Mouse (Mus musculus) kidney, adult 2 months (tissue): Measurements from ENCODE around the gene Trak1. TPM values are rescaled to one million over a fixed set of nuclear protein-coding genes. Genes with fewer than 3 reads are reported as not detected.

ENCODE experiments used
- DNase-seq: peaks from one replicate; pipeline ENCODE4 v3.0.0; 2021
- H3K27ac ChIP-seq: fragments of 200-500 bp; 2 replicates; pipeline ENCODE4 v1.5.1; 2012; ENCODE audit warnings: low read depth, low read length, control low read depth, inconsistent platforms; ENCODE audit not compliant: insufficient read depth
- H3K27me3 ChIP-seq: fragments of 200-500 bp; replicated peaks from 2 replicates; pipeline ENCODE4 v1.6.1; 2012; ENCODE audit warnings: mild to moderate bottlenecking, moderate library complexity, low read length, inconsistent platforms; ENCODE audit not compliant: control insufficient read depth, insufficient read depth
- H3K36me3 ChIP-seq: fragments of 200-500 bp; 2 replicates; pipeline ENCODE4 v1.6.1; 2012; ENCODE audit warnings: mild to moderate bottlenecking, moderate library complexity, low read length, inconsistent platforms; ENCODE audit not compliant: control insufficient read depth, insufficient read depth
- H3K4me1 ChIP-seq: fragments of 200-500 bp; 2 replicates; pipeline ENCODE4 v1.6.1; 2011; ENCODE audit warnings: low read length; ENCODE audit not compliant: control insufficient read depth, insufficient read depth
- H3K4me3 ChIP-seq: fragments of 200-500 bp; 2 replicates; pipeline ENCODE4 v1.5.1; 2011; ENCODE audit warnings: mild to moderate bottlenecking, low read depth, low read length, control low read depth; ENCODE audit not compliant: insufficient read depth
- CTCF ChIP-seq: fragments of 200-500 bp; conservative IDR thresholded peaks from 2 replicates; pipeline ENCODE4 v1.5.1; 2011; ENCODE audit warnings: low read depth, mild to moderate bottlenecking, control low read depth, low read length, moderate library complexity, mixed read lengths; ENCODE audit not compliant: insufficient read depth, insufficient read length
- POLR2A ChIP-seq: fragments of 200-500 bp; IDR thresholded peaks from one replicate; pipeline ENCODE4 v1.6.1; 2011; ENCODE audit warnings: low read depth, low read length, control low read depth
- WGBS: fragments of 180-500 bp; shearing (Covaris S2); methylation state at CpG from one replicate; pipeline ENCODE4 v1.1.7; 2018; 5-methylcytosine and 5-hydroxymethylcytosine counted together
- polyA plus RNA-seq: library from polyadenylated mRNA; depleted of rRNA; stranded (reverse); fragments of >200 nt; gene quantifications from 2 replicates; pipeline ENCODE4 v1.2.3, GENCODE M21; 2012

The Trak1 gene
- polyA plus RNA-seq, 1 experiment, result 65.1 TPM

DNA sequence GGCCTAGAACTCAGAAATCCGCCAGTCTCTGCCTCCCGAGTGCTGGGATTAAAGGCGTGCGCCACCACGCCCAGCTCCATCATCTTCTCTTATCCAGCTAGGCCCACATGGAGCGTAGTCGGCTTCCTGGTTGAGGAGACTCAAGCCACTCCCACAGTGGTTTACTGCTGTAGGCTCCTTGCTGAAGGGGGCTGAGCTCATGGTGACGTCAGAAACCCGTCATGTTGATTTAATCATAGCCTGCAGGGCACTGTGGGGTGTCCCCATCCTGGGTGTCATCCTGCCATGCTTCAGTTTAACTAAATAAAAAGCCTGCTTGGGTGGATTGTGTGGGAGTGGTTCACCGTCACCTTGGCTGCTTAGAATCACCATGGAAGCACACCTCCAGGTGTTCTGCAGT, 92.0 kb downstream of the Trak1 start:
- DNase-seq, result no peak
- no peaks in the 10 kb centered on the region for H3K36me3 ChIP-seq
- WGBS, result 85% methylated on average over 10 of the region's 10 CpGs
- H3K27me3 ChIP-seq, result no peaks in the 10 kb centered on the region
- H3K4me1 ChIP-seq, result peaks cover 23% of the 10 kb centered on the region; the same call in 1 of the 2 replicates
- TF ChIP-seq CTCF (no peak), POLR2A (no peak)
- H3K27ac ChIP-seq, result no peak overlapping the region
- H3K4me3 ChIP-seq, result no peak overlapping the region

- no peak for TF ChIP-seq POLR2A
- no peak for TF ChIP-seq CTCF
These were observed 94.6 kb downstream of the Trak1 start for GRCm38 (mm10) chr9:121391898-121392297.

GRCm38 (mm10) chr9:121392427-121392826, 95.1 kb downstream of the Trak1 start:
- WGBS, result 26% methylated on average over 5 of the region's 5 CpGs
- Histone ChIP-seq H3K36me3 (no peaks in the 10 kb centered on the region), H3K4me1 (peaks cover 18% of the 10 kb centered on the region; the same call in 1 of the 2 replicates), H3K27ac (no peak overlapping the region), H3K27me3 (no peaks in the 10 kb centered on the region), H3K4me3 (no peak overlapping the region)
- TF ChIP-seq CTCF, result peak; percentile 85
- no peak for TF ChIP-seq POLR2A
- DNase-seq, result peak; percentile 83

More at GRCm38 (mm10) chr9:121391898-121392297, 94.6 kb downstream of the Trak1 start:
- no peaks in the 10 kb centered on the region for H3K36me3 ChIP-seq
- H3K27ac ChIP-seq, result no peak overlapping the region
- H3K4me1 ChIP-seq, result peaks cover 18% of the 10 kb centered on the region; the same call in 1 of the 2 replicates
- no peak for DNase-seq
- no peak overlapping the region for H3K4me3 ChIP-seq
- WGBS, result 91% methylated on average over 13 of the region's 13 CpGs
- no peaks in the 10 kb centered on the region for H3K27me3 ChIP-seq

GRCm38 (mm10) chr9:121393104-121393503, 95.8 kb downstream of the Trak1 start:
- 94% methylated on average over 4 of the region's 4 CpGs for WGBS

DNA sequence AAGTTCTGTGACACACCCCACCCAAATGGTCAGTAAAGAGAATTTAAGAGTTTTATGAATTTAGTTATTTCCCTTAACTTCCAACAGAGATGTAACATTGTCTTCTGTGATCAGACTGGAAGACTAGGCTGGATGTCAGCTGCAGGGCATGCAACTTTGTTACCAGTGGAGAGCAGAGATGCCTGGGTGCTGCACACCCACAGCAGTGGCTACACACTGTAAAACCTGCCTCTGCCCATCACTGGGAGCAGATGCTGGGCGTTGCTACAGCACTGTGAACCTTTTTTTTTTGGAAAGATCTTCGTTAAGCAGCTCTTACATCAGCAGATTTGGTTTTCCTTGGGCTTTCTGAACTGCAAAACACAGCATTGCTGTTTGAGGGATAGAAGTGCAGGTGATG, 97.6 kb downstream of the Trak1 start:
- Histone ChIP-seq H3K4me3 (no peak overlapping the region), H3K4me1 (peaks cover 6% of the 10 kb centered on the region; the same call in 1 of the 2 replicates), H3K27ac (no peak overlapping the region), H3K27me3 (no peaks in the 10 kb centered on the region), H3K36me3 (no peaks in the 10 kb centered on the region)
- TF ChIP-seq POLR2A, result no peak
- no peak for TF ChIP-seq CTCF
- no peak for DNase-seq
- 80% methylated on average over 2 of the region's 2 CpGs for WGBS

More at GRCm38 (mm10) chr9:121393104-121393503, 95.8 kb downstream of the Trak1 start:
- no peak overlapping the region for H3K4me3 ChIP-seq
- H3K27ac ChIP-seq, result no peak overlapping the region
- peaks cover 12% of the 10 kb centered on the region; the same call in 1 of the 2 replicates for H3K4me1 ChIP-seq
- TF ChIP-seq POLR2A, result no peak
- peak; percentile 55 for TF ChIP-seq CTCF
- DNase-seq, result no peak
- H3K36me3 ChIP-seq, result no peaks in the 10 kb centered on the region
- H3K27me3 ChIP-seq, result no peaks in the 10 kb centered on the region

- H3K4me1 ChIP-seq, result peaks cover 11% of the 10 kb centered on the region; the same call in 1 of the 2 replicates
- WGBS, result 85% methylated on average over 5 of the region's 5 CpGs
- H3K36me3 ChIP-seq, result no peaks in the 10 kb centered on the region
- no peak for DNase-seq
- no peak for TF ChIP-seq POLR2A
- TF ChIP-seq CTCF, result no peak
- H3K4me3 ChIP-seq, result no peak overlapping the region
- H3K27ac ChIP-seq, result no peak overlapping the region
- H3K27me3 ChIP-seq, result no peaks in the 10 kb centered on the region
These were observed 98.5 kb downstream of the Trak1 start for GRCm38 (mm10) chr9:121395812-121396211.

DNA sequence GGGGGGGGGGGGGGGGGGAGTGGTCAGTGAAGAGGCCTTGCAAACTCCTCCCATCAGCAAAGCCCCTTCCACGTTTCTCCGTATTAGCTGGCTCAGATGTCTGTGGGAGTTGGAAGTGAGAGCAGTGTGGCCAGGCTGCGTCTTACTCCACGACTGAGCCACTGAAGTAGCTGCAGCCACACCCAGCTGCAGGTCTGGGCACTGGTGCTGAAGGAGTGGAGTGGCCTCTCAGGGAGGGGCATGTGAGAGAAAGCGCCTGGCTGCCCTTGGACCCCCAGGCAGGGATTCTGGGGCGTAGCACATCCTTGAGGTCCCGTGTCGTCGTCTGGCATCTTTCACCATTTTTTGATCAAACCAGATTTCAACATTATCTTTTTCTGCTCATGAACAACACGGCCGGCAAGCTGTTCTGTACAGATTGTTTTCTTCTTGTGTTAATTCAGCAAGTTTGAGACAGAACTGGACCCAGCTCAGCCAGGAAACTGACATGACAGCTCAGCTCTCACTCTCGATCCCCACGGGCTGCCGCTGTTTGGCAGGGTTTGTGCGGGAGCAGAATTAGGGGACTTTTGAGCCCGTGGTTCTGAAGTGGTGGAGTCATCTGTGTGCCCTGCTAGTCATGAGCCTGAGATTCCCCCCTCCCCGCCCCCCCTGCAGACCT, 100.9 kb downstream of the Trak1 start:
- no peak for DNase-seq
- TF ChIP-seq CTCF (no peak), POLR2A (no peak)
- Histone ChIP-seq H3K27me3 (no peaks in the 10 kb centered on the region), H3K36me3 (no peaks in the 10 kb centered on the region), H3K27ac (no peak overlapping the region), H3K4me1 (peaks cover 11% of the 10 kb centered on the region; the same call in 1 of the 2 replicates), H3K4me3 (no peak overlapping the region)
- 43% methylated on average over 17 of the region's 17 CpGs for WGBS
